Mouse (Mus musculus): ENCODE data around the gene Ubqln1. TPM values are rescaled to one million over a fixed set of nuclear protein-coding genes. Genes with fewer than 3 reads are reported as not detected.

The Ubqln1 gene
- 75.4 and 94.8 TPM in 2 replicates for polyA plus RNA-seq (2012; rRNA removed)

DNA sequence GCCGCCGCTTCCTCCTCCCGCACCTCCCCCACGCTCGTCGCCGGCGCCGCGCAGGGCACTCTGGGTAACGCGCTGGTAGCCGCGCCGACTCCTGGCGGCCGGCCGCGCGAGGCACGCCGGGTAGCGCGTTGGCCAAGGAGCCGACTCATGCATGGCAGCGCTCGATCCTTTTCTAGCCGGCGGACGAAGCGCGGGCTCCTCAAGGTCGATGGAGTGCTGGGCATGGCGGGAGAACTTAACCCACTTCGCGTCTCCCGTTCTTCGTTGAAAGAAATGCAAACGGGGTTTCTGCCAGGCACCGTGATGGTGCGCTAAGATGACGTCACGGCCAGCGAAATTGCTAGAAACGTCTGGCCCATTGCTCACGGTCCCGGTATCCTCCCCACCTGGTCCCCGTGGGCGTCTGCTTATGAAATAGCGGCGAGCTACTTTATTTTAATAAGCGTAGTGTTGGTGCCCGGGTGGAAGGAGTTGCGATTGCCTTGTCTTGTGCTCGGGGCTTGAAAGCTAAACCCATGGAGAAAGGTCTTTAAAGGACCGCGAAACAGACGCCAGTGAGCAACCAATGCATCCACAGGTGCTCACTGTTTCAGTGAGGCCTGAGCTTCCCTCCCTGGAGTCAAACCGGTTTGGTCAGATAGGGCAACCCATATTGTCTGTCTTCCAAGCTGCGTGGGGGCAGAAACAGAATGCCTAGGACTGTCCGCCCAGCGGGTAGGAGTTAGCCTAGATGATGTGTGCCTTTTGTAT is at the start of gene Ubqln1:
Ubqln1 (minus strand) TSS at position 62 of the 750 bp plus-strand sequence.
- Histone ChIP-seq H3K36me3 (ENCODE audit: control insufficient read depth, insufficient read depth, low read length) (no peaks in the 10 kb centered on the region), H3K27ac (ENCODE audit: insufficient read depth, low read length) (peak within 1 kb of the TSS; percentile 96), H3K27me3 (ENCODE audit: control insufficient read depth, insufficient read depth, low read length) (no peaks in the 10 kb centered on the region), H3K4me1 (ENCODE audit: control insufficient read depth, insufficient read depth, insufficient read length) (peaks cover 7% of the 10 kb centered on the region), H3K4me3 (ENCODE audit: extremely low read depth, insufficient read depth, insufficient read length) (peak within 1 kb of the TSS; percentile 98)
- TF ChIP-seq CTCF (IDR thresholded peaks at IDR 0.05; ENCODE audit: extremely low read depth, insufficient read depth, insufficient read length, insufficient replicate concordance) (no peak), POLR2A (IDR thresholded peaks at IDR 0.05; ENCODE audit: low read depth, low read length) (peak; percentile 61)
- 2% methylated on average over 59 of the region's 62 CpGs for WGBS
- peak; percentile 83 to 87 for DNase-seq (ENCODE audit: low read depth in 1 of 2, low spot score in 2 of 2)

DNA sequence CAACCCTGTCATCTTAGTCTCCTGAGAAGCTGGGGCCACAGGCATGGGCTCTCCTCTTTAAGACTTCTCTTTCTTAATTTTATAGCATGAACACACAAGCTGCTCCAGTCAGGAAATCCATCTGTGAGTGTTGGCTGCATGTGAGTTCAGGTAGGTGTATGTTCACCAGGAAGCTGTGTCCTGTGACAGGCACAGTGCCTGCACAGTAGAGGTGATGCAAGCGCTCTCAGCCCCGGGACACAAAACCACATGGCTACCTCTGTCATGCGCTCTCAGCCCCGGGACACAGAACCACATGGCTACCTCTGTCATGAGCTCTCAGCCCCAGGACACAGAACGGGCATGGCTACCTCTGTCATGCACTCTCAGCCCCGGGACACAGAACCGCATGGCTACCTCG is 48.1 kb upstream of the Ubqln1 start:
- no peaks in the 10 kb centered on the region for H3K36me3 ChIP-seq (ENCODE audit: control insufficient read depth, insufficient read depth, low read length)
- H3K4me1 ChIP-seq (ENCODE audit: control insufficient read depth, insufficient read depth, insufficient read length) = no peaks in the 10 kb centered on the region
- WGBS = 85% methylated on average over 8 of the region's 8 CpGs
- H3K4me3 ChIP-seq (ENCODE audit: extremely low read depth, insufficient read depth, insufficient read length) = no peak overlapping the region
- no peak overlapping the region for H3K27ac ChIP-seq (ENCODE audit: insufficient read depth, low read length)
- DNase-seq (ENCODE audit: low read depth in 1 of 2, low spot score in 2 of 2) = no peak
- H3K27me3 ChIP-seq (ENCODE audit: control insufficient read depth, insufficient read depth, low read length) = no peaks in the 10 kb centered on the region
- TF ChIP-seq POLR2A (IDR thresholded peaks at IDR 0.05; ENCODE audit: low read depth, low read length) (no peak), CTCF (IDR thresholded peaks at IDR 0.05; ENCODE audit: extremely low read depth, insufficient read depth, insufficient read length, insufficient replicate concordance) (no peak)

DNA sequence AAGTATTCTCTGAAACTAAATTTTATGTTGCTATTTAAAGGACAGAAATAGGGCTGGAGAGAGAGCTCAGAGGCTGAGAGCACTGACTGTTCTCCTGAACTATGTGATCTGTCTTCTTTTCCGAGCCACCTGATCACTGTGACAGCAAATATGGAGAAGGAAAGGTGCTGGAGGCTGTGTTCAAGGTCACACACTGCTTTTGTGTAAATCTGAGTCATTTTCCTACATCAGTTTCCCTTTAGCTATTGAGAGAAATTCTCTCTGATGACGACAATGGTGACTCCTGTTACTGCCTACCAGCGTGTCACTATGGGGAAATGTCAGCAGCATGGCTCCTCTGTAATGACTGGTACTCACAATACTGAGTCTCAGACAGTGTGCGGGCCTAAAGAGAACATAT is 46.2 kb upstream of the Ubqln1 start:
- Histone ChIP-seq H3K36me3 (ENCODE audit: control insufficient read depth, insufficient read depth, low read length) (no peaks in the 10 kb centered on the region), H3K27ac (ENCODE audit: insufficient read depth, low read length) (no peak overlapping the region), H3K27me3 (ENCODE audit: control insufficient read depth, insufficient read depth, low read length) (no peaks in the 10 kb centered on the region), H3K4me3 (ENCODE audit: extremely low read depth, insufficient read depth, insufficient read length) (no peak overlapping the region), H3K4me1 (ENCODE audit: control insufficient read depth, insufficient read depth, insufficient read length) (no peaks in the 10 kb centered on the region)
- 88% methylated on average over 4 of the region's 4 CpGs for WGBS
- TF ChIP-seq CTCF (IDR thresholded peaks at IDR 0.05; ENCODE audit: extremely low read depth, insufficient read depth, insufficient read length, insufficient replicate concordance) = no peak
- TF ChIP-seq POLR2A (IDR thresholded peaks at IDR 0.05; ENCODE audit: low read depth, low read length) = no peak
- no peak for DNase-seq (ENCODE audit: low read depth in 1 of 2, low spot score in 2 of 2)

DNA sequence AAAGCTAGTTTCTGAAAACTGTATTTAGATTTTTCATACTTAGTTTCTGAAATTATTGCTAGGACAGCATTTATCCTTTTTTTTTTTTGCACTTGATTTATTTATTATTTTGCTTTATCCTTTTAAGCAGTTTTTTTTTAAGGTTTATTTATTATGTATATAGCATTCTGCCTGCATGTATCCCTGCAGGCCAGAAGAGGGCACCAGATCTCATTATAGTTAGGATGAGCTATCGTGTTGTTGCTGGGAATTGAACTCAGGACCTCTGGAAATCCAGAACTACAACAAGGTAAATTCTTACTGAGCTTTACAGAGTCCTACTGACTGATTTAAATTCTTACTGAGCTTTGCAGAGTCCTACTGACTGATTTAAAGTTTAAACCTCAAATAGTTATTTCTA is 37.8 kb upstream of the Ubqln1 start:
- TF ChIP-seq CTCF (IDR thresholded peaks at IDR 0.05; ENCODE audit: extremely low read depth, insufficient read depth, insufficient read length, insufficient replicate concordance) (no peak), POLR2A (IDR thresholded peaks at IDR 0.05; ENCODE audit: low read depth, low read length) (no peak)
- 84% methylated on average over 1 of the region's 1 CpGs for WGBS
- Histone ChIP-seq H3K27ac (ENCODE audit: insufficient read depth, low read length) (no peak overlapping the region), H3K4me3 (ENCODE audit: extremely low read depth, insufficient read depth, insufficient read length) (no peak overlapping the region), H3K4me1 (ENCODE audit: control insufficient read depth, insufficient read depth, insufficient read length) (no peaks in the 10 kb centered on the region), H3K27me3 (ENCODE audit: control insufficient read depth, insufficient read depth, low read length) (no peaks in the 10 kb centered on the region), H3K36me3 (ENCODE audit: control insufficient read depth, insufficient read depth, low read length) (no peaks in the 10 kb centered on the region)
- no peak for DNase-seq (ENCODE audit: low read depth in 1 of 2, low spot score in 2 of 2)

DNA sequence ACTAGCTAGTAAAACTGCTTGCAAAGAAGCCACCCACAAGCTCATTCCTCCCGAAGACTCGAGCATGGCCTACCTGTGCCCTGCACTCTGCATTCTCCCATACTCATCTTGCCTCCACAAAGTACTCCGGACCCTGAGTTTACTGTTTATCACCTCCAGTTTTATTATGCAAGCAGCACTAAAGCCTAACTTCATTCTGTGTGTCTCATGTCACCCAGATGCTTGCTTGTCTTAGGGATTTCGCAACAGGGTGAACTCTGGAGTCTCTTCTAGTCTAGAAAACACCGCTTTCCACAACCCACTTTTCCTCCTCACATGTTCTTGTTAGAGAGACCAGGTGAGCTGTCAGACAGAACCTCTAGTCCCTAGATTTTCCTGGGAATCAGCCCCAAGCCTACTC is 33.5 kb upstream of the Ubqln1 start:
- DNase-seq (ENCODE audit: low read depth in 1 of 2, low spot score in 2 of 2) = no peak
- H3K27me3 ChIP-seq (ENCODE audit: control insufficient read depth, insufficient read depth, low read length) = no peaks in the 10 kb centered on the region
- H3K36me3 ChIP-seq (ENCODE audit: control insufficient read depth, insufficient read depth, low read length) = no peaks in the 10 kb centered on the region
- H3K4me1 ChIP-seq (ENCODE audit: control insufficient read depth, insufficient read depth, insufficient read length) = peaks cover 4% of the 10 kb centered on the region; the same call in 1 of the 2 replicates
- no peak overlapping the region for H3K27ac ChIP-seq (ENCODE audit: insufficient read depth, low read length)
- WGBS = 95% methylated on average over 5 of the region's 5 CpGs
- TF ChIP-seq POLR2A (IDR thresholded peaks at IDR 0.05; ENCODE audit: low read depth, low read length) (no peak), CTCF (IDR thresholded peaks at IDR 0.05; ENCODE audit: extremely low read depth, insufficient read depth, insufficient read length, insufficient replicate concordance) (no peak)
- H3K4me3 ChIP-seq (ENCODE audit: extremely low read depth, insufficient read depth, insufficient read length) = no peak overlapping the region

DNA sequence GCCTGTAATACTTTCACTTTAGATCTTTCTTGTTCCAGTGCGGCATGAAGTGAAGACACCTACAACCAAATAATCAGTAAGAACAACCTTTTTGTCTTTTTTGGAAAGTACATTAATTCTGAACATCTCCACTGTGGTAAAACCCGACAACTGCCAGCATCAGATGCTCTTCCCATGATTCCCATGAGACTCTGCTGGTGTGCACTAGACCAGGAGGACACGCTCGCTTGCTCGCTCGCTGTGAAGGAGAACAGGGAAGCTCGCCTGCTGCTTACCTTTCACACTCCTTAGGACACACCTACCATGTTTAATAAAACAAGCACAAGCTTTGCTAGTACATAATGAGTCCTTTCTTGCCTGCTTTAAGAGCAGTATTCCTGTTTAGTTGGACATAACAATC is 21.1 kb upstream of the Ubqln1 start:
- Histone ChIP-seq H3K27ac (ENCODE audit: insufficient read depth, low read length) (no peak overlapping the region), H3K36me3 (ENCODE audit: control insufficient read depth, insufficient read depth, low read length) (no peaks in the 10 kb centered on the region), H3K4me3 (ENCODE audit: extremely low read depth, insufficient read depth, insufficient read length) (no peak overlapping the region), H3K4me1 (ENCODE audit: control insufficient read depth, insufficient read depth, insufficient read length) (no peaks in the 10 kb centered on the region), H3K27me3 (ENCODE audit: control insufficient read depth, insufficient read depth, low read length) (no peaks in the 10 kb centered on the region)
- DNase-seq (ENCODE audit: low read depth in 1 of 2, low spot score in 2 of 2) = no peak
- TF ChIP-seq CTCF (IDR thresholded peaks at IDR 0.05; ENCODE audit: extremely low read depth, insufficient read depth, insufficient read length, insufficient replicate concordance) (no peak), POLR2A (IDR thresholded peaks at IDR 0.05; ENCODE audit: low read depth, low read length) (no peak)
- 46% methylated on average over 7 of the region's 7 CpGs for WGBS

DNA sequence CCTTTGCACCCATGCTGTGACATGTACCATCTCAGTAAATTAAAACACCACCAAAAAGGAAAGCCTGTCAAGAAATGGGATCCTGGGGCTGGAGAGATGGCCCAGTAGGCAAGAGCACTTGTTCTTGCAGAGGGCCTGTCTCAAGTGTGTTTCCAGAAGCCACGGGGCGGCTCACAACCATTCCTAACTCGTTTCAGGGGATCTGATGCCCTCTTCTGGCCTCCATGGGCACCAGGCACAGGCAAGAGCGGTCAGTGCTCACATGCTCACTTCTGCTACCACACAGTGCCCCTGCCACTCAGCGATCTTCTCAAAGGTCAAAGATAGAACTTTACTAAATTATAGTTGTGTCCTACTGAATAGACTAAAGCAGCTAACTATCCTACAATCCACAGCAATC is 17.2 kb upstream of the Ubqln1 start:
- Histone ChIP-seq H3K27me3 (ENCODE audit: control insufficient read depth, insufficient read depth, low read length) (no peaks in the 10 kb centered on the region), H3K4me1 (ENCODE audit: control insufficient read depth, insufficient read depth, insufficient read length) (no peaks in the 10 kb centered on the region), H3K36me3 (ENCODE audit: control insufficient read depth, insufficient read depth, low read length) (no peaks in the 10 kb centered on the region), H3K27ac (ENCODE audit: insufficient read depth, low read length) (no peak overlapping the region), H3K4me3 (ENCODE audit: extremely low read depth, insufficient read depth, insufficient read length) (no peak overlapping the region)
- peak; percentile 8 to 44 for DNase-seq (ENCODE audit: low read depth in 1 of 2, low spot score in 2 of 2)
- 42% methylated on average over 5 of the region's 5 CpGs for WGBS
- peak; percentile 70; the same call in 1 of the 2 replicates for TF ChIP-seq CTCF (IDR thresholded peaks at IDR 0.05; ENCODE audit: extremely low read depth, insufficient read depth, insufficient read length, insufficient replicate concordance)
- no peak for TF ChIP-seq POLR2A (IDR thresholded peaks at IDR 0.05; ENCODE audit: low read depth, low read length)
